Mouse (Mus musculus) embryo, embryonic 11.5 days (tissue): ENCODE measurements at regions not wholly inside any gene's neighbourhood (a gene's known extent, or its start where the extent isn't known, plus 50 kb on each side); places are given as distances from the start of the nearest gene placed in this dataset.

Source experiments
- DNase-seq: peaks from one replicate; pipeline ENCODE4 v3.0.0-alpha.2; 2012; ENCODE audit warnings: low read depth, low spot score

GRCm38 (mm10) chr14:9338220-9338619 is 672.2 kb upstream of the 4930452B06Rik start:
- no peak for DNase-seq

- no peak for DNase-seq
Measured at GRCm38 (mm10) chr14:9337107-9337506, 671.1 kb upstream of the 4930452B06Rik start.

- DNase-seq, result no peak
Measured at GRCm38 (mm10) chr14:9331593-9331992, 665.6 kb upstream of the 4930452B06Rik start.

GRCm38 (mm10) chr14:9330767-9331166 is 664.7 kb upstream of the 4930452B06Rik start:
- DNase-seq, result no peak

GRCm38 (mm10) chr14:9329839-9330485 is 663.9 kb upstream of the 4930452B06Rik start:
- no peak for DNase-seq

DNA sequence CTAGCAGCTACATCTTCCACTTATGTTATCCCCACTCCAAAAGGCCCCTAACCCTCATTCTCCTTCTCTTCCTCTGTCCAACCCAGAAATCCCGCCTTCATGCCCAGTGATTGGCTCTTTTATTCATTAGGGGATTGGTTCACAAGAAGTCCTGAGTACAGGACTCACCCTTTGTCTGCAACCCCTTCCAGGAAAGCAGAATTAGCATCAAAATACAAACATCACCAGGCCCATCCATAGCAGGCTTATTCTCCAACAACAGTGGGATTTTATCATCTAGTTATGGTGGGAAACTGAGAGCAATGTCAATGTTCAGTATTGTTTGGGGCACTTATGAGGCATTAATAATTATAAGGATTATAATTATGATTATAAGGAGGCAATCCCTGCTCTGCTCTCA is 661.3 kb upstream of the 4930452B06Rik start:
- DNase-seq, result no peak

DNA sequence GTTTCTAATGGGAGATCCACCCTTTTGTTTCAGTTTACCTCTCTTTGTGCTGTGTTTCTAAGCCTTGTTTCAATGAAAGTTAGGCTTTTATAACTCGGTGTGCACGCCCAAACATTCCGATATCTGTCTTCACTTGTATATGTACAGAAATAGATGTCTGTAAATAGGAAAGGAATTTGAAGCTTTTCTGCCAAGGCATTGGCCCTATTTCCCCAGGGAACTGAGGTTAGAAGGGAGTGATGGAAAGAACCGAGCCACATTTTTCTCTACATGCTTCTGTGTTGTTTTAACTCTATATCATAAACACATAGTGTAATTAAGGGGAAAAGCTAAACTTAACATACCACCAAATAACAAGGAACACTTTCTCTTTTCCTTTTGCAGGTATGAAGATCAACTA is 653.8 kb upstream of the 4930452B06Rik start:
- DNase-seq, result no peak

DNA sequence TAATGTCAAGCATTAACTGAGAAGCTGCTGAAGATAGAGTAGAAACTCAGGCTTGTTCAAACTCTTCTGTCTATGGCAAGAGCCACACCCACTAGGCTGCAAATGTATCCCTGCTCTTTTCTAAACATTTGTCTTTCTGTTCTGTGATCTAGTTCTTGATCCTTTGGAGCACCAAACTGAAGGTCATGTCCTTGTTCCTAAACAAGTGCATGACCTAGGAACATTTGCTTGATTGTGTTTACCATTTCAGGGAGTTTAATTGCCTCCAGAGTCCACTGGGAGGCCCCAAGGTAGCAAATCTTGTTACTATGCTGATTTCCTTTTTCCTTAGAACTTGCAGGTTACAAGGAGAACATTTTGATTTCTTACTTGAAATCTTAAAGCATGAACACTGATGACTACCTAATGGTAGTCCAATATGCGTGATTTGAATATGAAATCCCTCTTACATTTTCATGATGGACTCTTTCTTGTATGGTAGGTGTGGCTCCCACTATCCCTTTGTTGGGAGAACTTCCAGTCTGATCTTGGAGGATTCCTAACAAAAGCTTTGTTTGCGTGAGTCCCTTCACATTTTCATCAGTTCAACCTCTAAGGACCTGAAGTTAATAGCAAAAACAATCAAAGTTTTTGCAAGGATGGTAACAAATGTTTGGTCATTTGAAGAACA is 652.9 kb upstream of the 4930452B06Rik start:
- no peak for DNase-seq

DNA sequence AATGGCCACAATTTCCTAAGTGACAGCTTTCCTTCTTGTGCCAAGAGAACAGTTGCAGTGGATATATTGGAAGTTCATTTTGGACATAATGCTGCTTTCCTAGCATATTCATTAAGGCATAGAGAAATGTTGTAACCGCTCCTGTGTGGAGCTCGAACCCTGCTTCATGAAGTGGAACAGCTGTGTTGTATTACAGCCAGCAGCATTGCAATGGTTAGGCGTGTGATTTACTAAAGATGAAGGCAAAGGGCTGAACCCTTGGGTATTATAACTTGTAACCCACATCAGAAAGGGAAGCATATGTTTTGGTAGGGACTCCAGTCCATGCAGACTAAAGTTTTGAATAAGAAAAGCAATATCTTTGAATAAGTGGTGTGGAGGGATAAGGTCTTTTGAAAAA is 649.2 kb upstream of the 4930452B06Rik start:
- no peak for DNase-seq

DNA sequence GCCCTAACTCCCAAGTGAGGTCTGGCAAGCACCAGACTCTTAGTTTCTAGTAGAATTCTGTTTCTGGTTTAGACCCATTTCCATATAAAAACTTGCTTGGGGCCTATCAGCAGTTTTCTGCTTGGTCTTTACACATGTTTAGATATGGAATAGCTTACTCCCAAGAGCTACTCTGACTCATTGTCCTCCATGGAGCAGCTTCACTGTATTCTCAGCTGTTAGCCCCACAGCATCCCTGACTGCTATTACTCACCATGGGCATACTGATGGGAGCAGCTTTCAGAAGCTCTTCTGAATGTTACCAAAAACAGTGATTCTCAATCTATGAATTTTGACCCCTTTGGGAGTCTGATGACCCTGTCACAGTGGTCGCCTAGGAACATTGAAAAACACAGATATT is 630.1 kb upstream of the 4930452B06Rik start:
- no peak for DNase-seq

DNA sequence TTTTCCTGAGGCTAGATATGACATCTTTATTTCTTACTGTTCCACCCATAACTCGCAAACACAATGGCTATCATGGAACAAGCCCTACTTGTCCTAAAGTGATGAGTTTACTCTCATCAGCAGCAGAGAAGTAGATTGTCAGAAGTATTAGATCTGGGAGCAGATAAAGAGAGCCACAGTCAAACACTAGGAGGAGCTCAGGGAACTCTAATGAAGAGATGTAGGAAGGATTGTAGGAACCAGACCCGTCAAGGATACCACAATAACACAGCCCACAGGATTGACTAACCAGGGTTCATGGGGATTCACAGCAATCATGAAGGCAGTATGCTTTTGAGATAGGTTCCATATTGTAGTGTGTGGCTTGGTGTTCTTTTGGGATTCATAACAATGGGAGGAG is 628.5 kb upstream of the 4930452B06Rik start:
- DNase-seq, result no peak

DNA sequence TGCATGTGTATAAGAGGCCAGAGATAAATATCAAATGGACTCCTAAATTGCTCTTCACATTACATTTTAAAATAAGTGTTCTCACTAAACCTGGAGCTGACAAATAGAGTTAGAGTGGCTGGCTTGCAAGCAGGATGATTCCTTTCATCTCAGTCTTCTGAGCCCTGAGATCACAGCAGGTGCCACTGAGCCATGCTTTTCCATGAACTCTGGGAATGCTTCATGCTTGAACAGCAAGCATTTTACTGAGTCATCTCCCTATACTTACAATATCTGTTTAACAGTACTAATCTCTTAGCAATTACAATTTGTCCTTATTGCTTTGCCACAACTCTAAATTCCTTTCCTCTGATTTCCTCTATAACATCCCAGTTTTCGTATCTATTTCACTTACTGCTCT is 622.1 kb upstream of the 4930452B06Rik start:
- DNase-seq, result no peak

- no peak for DNase-seq
Measured at GRCm38 (mm10) chr14:9285606-9286002, 619.6 kb upstream of the 4930452B06Rik start.

DNA sequence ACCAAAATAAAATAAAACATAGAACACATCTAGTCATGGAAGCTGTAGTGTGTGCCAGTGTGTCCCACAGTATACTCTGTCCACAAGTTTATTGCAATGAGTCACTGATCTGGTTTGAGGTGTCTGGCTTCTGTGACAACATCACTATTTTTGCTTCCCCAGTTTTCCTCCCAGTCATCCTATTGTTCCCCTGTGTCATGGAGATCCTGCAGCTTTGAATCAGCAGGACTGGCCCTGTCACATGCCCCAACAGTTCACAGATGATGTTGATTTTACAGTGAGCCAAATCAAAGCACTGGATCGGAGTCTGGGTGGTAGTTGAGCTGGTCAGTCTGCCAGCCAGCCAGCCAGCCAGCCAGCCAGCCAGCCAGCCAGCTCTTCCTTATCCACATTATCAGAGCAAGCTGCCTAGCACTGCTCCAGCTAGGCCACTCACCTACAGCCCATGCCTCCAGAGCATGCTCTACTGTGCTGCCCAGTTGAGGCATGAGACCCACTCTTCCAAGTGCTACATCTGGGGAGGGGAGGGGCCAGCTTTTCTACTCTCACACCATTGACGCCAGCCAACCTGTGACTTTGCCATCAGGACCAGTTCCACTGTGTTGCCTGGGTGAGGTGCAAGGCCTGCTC is 619.1 kb upstream of the 4930452B06Rik start:
- no peak for DNase-seq

DNA sequence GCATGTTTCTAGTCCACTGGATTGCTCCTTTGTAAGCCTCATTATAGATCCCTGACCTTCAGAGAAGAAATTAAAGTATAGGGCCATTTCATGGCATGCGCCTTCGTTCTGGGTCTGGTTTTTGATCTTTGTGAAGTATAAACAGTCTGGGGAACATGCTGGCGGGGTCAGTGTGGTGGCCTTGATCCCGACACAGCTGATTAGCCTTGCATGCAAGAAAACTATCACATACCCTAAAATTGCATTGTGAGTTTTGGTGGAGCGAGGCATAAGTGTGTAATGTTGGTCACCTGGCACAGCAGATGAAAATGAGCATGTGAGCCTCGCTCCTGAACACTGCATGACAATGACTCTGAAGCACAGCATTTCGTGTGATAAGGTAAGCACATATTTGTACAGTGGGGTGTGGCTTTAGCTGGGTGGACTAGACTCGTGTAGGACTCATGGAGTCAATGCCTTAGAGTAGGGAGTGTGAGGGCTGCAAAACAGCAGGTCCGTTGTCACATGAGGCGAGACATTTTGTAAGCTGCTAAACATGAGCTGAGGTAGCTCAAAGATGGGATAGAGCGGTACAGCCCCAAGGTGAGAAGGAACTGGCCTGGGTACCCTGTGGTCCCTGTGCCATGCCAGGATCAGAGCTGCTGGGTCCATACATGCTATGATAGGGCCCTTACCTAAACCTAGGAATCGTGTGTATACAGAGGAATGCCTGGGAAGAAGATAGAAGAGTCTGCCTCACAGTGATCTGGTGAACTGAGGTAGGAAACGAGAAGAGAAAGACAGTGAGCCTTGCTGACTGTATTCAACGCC is 601.4 kb upstream of the 4930452B06Rik start:
- no peak for DNase-seq

GRCm38 (mm10) chr14:9252017-9252416 is 586.0 kb upstream of the 4930452B06Rik start:
- no peak for DNase-seq

- DNase-seq, result no peak
Measured at GRCm38 (mm10) chr14:9245266-9245665, 579.2 kb upstream of the 4930452B06Rik start.

GRCm38 (mm10) chr14:9243336-9243735 is 577.3 kb upstream of the 4930452B06Rik start:
- no peak for DNase-seq

DNA sequence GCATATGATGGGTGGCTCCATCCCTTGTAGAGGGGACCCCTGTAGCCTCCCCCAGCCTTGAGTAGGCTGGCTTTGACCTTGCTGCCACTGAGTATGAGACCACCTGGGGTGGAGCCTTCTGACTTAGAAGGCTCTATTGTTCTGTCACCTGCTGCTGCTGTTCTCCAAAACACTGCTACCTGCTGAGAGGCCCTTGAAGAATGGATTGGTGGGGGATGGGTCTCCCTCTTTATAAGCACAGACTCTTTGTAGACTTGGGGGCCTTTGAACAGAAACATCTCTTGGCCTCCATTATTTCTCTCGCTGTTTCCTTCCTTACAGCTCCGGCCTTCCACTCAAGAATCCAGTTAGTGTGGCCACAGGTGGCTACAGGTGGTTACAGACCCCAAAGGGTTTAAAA is 576.1 kb upstream of the 4930452B06Rik start:
- DNase-seq, result no peak

DNA sequence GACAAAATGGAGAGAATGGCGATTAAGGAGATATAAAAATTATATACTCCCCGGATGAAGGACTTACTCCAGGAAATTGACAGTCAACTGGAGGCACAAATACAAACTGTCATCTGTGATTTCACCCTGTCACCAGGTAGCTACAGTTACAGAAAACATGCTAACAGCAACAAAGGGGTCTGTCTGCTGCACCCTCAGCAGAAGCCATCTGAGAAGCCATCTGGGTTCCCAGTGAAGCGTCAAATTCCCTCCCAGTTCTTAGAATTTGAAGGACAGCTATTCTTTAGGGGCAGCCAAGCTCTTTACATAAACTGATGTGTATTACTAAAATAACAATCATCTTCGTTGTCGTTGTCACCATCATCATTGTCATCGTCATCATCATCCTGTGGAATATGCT is 561.6 kb upstream of the 4930452B06Rik start:
- no peak for DNase-seq

DNA sequence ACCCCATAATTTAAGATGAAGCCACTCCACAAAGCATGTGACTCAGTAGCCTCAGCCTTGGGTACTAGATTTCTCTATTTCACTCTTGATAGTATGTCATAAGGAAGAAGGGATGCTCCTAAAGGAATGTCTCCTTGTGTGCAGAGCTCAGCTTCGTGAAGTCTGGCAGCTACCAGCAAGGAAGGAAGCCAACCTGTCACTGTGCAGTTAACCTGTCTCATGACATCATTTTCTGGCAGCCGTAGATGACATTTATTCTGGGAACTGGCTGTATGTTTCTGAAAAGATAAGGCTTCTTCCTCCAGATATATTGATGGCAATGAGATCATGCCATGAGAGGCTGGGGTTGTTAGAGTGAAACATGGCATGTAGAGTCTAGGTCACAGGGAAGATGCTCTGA is 534.2 kb upstream of the 4930452B06Rik start:
- no peak for DNase-seq

- DNase-seq, result no peak
Measured at GRCm38 (mm10) chr14:9192122-9192769, 526.2 kb upstream of the 4930452B06Rik start.
